ENCODE assay signal across 8 mouse cellular contexts in the genomic region with DNA sequence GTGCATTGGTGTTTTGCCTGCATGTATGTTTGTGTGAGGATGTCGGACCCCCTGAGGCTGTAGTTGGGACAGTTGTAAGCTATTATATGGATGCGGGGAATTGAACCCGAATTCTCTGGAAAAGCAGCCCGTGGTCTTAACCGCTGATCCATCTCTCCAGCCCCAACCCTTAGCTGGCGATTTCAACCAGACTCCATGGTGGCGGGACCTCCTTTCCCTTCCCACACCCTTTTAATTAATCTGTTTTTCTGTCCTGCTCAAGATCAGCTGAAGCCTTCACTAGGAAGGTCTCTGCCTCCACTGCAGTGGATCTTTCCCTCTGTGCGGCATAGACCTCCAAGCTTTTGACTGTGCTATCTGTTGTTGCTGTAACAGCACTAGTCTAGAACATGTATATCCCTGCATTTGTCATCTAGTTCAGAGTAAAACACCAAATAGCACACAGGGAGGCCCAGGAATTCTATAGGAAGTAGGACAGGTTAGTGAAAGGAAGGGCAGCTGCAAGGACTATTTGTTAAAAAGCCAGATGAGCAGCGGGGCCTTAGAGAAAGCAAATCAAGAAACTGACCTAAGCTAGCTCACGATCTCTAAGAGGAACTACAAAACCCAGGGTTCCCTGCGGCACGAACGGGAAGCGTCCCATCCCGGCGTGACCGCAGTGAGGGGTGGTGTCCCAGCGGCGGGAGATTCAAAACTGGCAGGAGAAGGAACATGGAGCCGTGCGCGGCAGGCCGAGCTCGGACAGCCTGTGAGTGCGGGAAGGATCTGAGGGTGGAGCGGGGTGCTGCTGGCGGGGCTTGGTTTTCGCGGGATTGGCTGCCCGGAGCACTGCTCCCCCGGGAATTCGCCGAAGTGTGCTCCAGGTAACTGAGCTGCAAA. TPM values are rescaled to one million over a fixed set of nuclear protein-coding genes. Genes with fewer than 3 reads are reported as not detected.
A peak's percentile ranks its signal among the peaks of the same experiment; 100 is the strongest.
DNase-seq lines count a peak whose midpoint lies in the region; ATAC-seq lines count a peak whose summit lies in the region.

A gene (plus strand): TSS at position 627 of the 879 bp plus-strand sequence.

- peak within 1 kb of the TSS; percentile 53 to 65 for H3K4me3 ChIP-seq in heart, embryonic 14.5 days (ENCODE audit: control insufficient read depth in 1 of 2, insufficient read depth in 1 of 2, low read depth in 1 of 2, low read length in 2 of 2)
- H3K4me3 ChIP-seq in liver, embryonic 12.5 days, result peak within 1 kb of the TSS; percentile 73

- peak within 1 kb of the TSS; percentile 63 to 64 for H3K27ac ChIP-seq in heart, embryonic 14.5 days (replicated peaks in 1 of 2; ENCODE audit: control insufficient read depth in 1 of 2, insufficient read depth in 1 of 2, low read depth in 2 of 2, low read length in 2 of 2)
- H3K27ac ChIP-seq in liver, embryonic 12.5 days, result peak within 1 kb of the TSS; percentile 54; the same call in 1 of the 2 replicates

- ATAC-seq in heart, embryonic 14.5 days (ENCODE audit: insufficient number of reproducible peaks, insufficient read depth, low FRiP score, low read depth), result peak; percentile 71
- ATAC-seq in liver, embryonic 12.5 days, result peak; percentile 85

- peak within 1 kb of the TSS; percentile 70 for H3K9ac ChIP-seq in heart, embryonic 14.5 days (ENCODE audit: low read length)
- peak within 1 kb of the TSS; percentile 79 for H3K9ac ChIP-seq in liver, embryonic 12.5 days

- H3K4me2 ChIP-seq in heart, embryonic 14.5 days (ENCODE audit: low read length), result peak within 1 kb of the TSS; percentile 70
- peak within 1 kb of the TSS; percentile 83 for H3K4me2 ChIP-seq in liver, embryonic 12.5 days

- WGBS in heart, embryonic 14.5 days, result 20% methylated on average over 33 of the region's 33 CpGs
- WGBS in liver, embryonic 12.5 days (ENCODE audit: insufficient replicate concordance), result 18% methylated on average over 33 of the region's 33 CpGs

- H3K4me1 ChIP-seq in heart, embryonic 14.5 days (ENCODE audit: control insufficient read depth in 2 of 2, insufficient read depth in 2 of 2, low read length in 2 of 2), result peaks cover 6 to 15% of the 10 kb centered on the region in 2 experiments
- peaks cover 17% of the 10 kb centered on the region for H3K4me1 ChIP-seq in liver, embryonic 12.5 days

- peak; percentile 25 to 41 for DNase-seq in CD8-positive naive resting alpha-beta T cell, adult 2 months (ENCODE audit: low read depth in 2 of 2, low spot score in 2 of 2)
- peak; percentile 68 for DNase-seq in c-Kit-negative CD71-positive TER-119-positive erythroid progenitor cells, embryonic 14.5 days (ENCODE audit: low read depth, low spot score)
- DNase-seq in fibroblast of lung, adult 2 months (ENCODE audit: low read depth), result peak; percentile 78
- DNase-seq in kidney, postnatal 14 days, result peak; percentile 92
- peak; percentile 73 for DNase-seq in naive thymus-derived CD4-positive, alpha-beta T cell, adult 2 months (ENCODE audit: low read depth)
- DNase-seq in splenic B cell, adult 2 months (ENCODE audit: low read depth, low spot score), result peak; percentile 89

- no peaks in the 10 kb centered on the region for H3K9me3 ChIP-seq in heart, embryonic 14.5 days (ENCODE audit: control insufficient read depth, low read length)
- no peaks in the 10 kb centered on the region for H3K9me3 ChIP-seq in liver, embryonic 12.5 days (replicated peaks)

- H3K36me3 ChIP-seq in heart, embryonic 14.5 days (ENCODE audit: control insufficient read depth, insufficient read depth, low read length), result peaks cover 27% of the 10 kb centered on the region
- H3K36me3 ChIP-seq in liver, embryonic 12.5 days, result peaks cover 28% of the 10 kb centered on the region
- no peaks in the 10 kb centered on the region for H3K36me3 ChIP-seq in splenic B cell, adult 2 months (ENCODE audit: control insufficient read depth, insufficient read depth, low read length, poor library complexity, severe bottlenecking)

- no peaks in the 10 kb centered on the region for H3K27me3 ChIP-seq in heart, embryonic 14.5 days (ENCODE audit: control insufficient read depth, insufficient read depth, low read length)
- peaks cover 21% of the 10 kb centered on the region for H3K27me3 ChIP-seq in liver, embryonic 12.5 days (replicated peaks)
- H3K27me3 ChIP-seq in splenic B cell, adult 2 months (ENCODE audit: control insufficient read depth, insufficient read depth, low read length, poor library complexity, severe bottlenecking), result no peaks in the 10 kb centered on the region

RNA-seq across cellular contexts. Expression of the gene that starts here (rescaled TPM):
- polyA plus RNA-seq in heart, embryonic 14.5 days (2014; fragmentation: Nextera tagmentation; extraction: Ambion mirVana), result 22.8 and 26.4 TPM in 2 replicates
- polyA plus RNA-seq in liver, embryonic 12.5 days (2016; fragmentation: Nextera tagmentation; extraction: Ambion mirVana), result 11.2 and 11.8 TPM in 2 replicates

Comparison
In these comparisons a context has a peak if more than half of its experiments do, and no peak if none do; other contexts are left out.
1. Peak in every context shown above with its lines: DNase-seq, ATAC-seq, H3K4me3 ChIP-seq and H3K27ac ChIP-seq.
2. DNase-seq: peak in every context shown above with its lines; median percentile 92 in kidney, postnatal 14 days; 89 in splenic B cell, adult 2 months; 78 in fibroblast of lung, adult 2 months; 73 in naive thymus-derived CD4-positive, alpha-beta T cell, adult 2 months; 68 in c-Kit-negative CD71-positive TER-119-positive erythroid progenitor cells, embryonic 14.5 days; 33 in CD8-positive naive resting alpha-beta T cell, adult 2 months.